Mouse (Mus musculus) monocyte, adult 5-6 weeks (primary cell): ENCODE results near the gene Iqch. TPM values are rescaled to one million over a fixed set of nuclear protein-coding genes. Genes with fewer than 3 reads are reported as not detected.
A peak's percentile ranks its signal among the peaks of the same experiment; 100 is the strongest.

Experiments used
- ATAC-seq: fragments of 153-309, 156-312 bp; replicated peaks from 2 replicates; pipeline ENCODE4 v1.8.0; 2017; ENCODE audit warnings: mild to moderate bottlenecking; ENCODE audit not compliant: low TSS enrichment, insufficient number of reproducible peaks, severe bottlenecking, poor library complexity, low FRiP score
- total RNA-seq: library from RNA; stranded (forward); fragments of 200-1000, 200-491, 200-594 nt; gene quantifications from 3 replicates; pipeline ENCODE4 v1.2.3, GENCODE M21; 2017

Iqch gene
- total RNA-seq, 1 experiment from 2014 or later: not detected

GRCm38 (mm10) chr9:63523937-63524253 lies 78.4 kb downstream of the Iqch start:
- ATAC-seq: no peak

DNA sequence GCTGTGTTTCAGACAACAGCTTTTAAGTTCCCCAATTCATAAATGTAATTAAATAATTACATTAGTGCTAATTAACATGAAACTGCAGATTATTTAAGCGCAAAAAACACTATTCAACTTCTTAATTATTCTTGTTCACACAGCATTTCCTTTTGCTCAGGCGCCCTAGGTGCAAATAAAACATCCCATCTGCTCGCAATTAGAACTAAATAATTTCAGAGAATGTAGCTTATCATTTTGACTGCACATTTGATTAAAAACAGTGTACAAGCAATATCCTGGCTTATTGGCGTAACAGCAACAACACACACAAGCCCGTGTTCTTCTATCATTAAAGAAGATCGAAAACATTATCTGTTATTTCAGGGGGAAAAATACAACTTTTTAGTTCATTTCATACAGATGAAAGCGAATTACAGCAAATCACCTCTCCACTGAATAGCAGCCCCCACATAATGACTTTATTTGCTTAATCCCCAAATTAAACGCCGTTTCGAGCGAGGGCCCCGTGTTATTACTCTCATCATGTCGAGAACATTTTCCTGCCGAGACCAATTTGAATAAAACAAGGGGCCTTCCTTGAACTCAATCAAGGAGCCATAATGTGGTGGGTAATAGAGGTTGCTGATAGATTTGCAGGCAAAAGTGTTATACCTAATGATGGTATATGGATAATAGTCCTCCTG lies 78.9 kb downstream of the Iqch start:
- ATAC-seq: no peak

GRCm38 (mm10) chr9:63512851-63513250 lies 89.4 kb downstream of the Iqch start:
- no peak for ATAC-seq

- ATAC-seq: no peak
Observed at GRCm38 (mm10) chr9:63511034-63511433, 91.3 kb downstream of the Iqch start.

- ATAC-seq: no peak
Observed at GRCm38 (mm10) chr9:63507110-63507509, 95.2 kb downstream of the Iqch start.

DNA sequence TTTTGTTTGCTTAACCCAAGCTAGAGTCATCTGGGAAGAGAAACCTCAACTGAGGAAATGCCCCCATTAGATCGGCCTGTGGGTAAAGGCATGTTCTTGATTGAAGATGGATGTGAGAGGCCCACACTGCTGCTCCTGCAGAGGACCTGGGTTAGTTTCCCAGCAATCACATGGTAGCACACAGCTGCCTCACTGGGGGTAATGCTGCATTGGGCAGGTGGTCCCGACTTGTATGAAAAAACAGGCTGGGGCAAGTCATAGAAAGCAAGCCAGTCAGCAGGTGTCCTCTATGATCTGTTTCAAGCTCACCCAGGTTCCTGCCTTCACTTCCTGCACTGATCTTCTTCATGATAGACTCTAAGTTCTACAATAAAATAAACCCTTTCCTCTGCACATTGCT lies 98.4 kb downstream of the Iqch start:
- no peak for ATAC-seq

- no peak for ATAC-seq
Observed at GRCm38 (mm10) chr9:63501516-63501915, 100.8 kb downstream of the Iqch start.

DNA sequence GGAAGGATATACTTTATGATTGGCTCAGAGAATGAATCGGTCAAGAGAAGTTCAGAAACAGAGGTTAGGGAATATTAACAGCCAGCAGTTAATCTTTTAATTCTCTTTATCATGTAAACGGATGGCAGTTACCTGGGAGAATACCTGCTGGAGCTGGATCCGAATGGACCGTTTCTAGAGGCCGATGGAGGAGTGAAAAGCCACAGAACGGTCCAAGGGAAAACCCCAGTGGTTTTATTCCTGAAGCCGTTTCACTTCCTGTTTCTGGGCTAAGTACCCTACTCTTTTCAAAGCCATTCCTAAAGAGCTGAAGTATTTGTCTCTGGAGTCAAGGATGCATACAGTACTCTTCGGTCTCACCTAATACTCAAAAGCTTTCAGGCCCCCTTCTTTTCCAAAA lies 102.4 kb downstream of the Iqch start:
- no peak for ATAC-seq

- ATAC-seq: no peak
Observed at GRCm38 (mm10) chr9:63495786-63496185, 106.5 kb downstream of the Iqch start.

- no peak for ATAC-seq
Observed at GRCm38 (mm10) chr9:63493746-63494145, 108.5 kb downstream of the Iqch start.

- ATAC-seq: no peak
Observed at GRCm38 (mm10) chr9:63492291-63492690, 110.0 kb downstream of the Iqch start.

DNA sequence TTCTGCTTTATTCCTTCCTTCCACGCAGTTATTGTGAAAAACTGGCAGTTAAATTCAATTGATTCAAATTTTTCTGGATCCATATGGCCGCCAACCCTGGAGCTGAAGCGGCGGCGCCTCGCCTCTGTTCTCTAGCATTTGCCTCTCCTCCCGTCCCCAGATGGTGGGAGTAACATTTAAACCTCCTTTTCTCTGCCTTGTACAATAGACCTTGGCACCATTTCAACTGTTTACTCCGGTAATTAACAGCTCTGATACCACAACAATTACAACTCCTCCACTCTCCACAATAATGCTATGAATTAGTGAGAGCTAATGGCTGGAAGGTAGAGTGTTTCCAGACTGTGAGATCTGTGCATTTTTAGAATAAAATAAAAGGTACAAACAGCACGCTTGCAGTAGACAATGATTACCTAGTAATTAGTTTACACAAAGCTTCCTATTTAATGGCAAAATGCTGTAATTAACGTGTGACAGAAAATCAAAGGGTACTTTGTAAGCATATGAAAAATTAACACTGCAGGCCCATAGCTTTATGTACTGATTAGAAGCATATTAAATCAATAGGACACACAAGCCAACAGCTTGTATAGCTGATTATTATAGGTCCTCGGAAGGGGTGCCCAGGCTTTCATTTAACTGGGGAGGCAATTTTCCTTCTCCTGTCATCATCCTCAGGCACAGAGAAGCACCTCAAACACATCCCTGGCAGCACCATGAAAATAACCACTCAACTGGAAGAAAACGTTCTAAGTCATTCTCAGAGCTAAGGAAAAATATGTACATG lies 111.6 kb downstream of the Iqch start:
- ATAC-seq: no peak

DNA sequence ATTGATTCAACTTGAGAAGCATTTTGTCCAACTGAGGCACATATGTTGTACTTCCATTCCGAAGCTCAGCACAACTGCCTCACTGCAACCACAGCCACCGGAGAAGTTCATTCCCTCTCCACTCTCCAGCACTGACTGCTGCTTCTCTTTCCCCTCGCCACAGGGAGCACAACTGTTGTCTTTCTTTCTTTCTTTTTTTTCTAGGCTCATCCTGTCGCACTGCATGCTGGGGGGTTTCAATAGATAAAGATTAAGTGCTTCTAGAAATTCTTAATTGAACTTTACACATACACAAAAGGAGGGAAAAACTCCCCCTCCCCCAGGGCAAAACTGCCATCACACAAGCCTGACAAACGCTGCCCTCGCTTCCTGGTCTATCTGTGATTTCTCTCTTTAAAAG lies 113.1 kb downstream of the Iqch start:
- ATAC-seq: no peak

GRCm38 (mm10) chr9:63465561-63465960 lies 136.7 kb downstream of the Iqch start:
- ATAC-seq: no peak

GRCm38 (mm10) chr9:63462296-63462695 lies 140.0 kb downstream of the Iqch start:
- ATAC-seq: peak; percentile 61; the same call in 1 of the 2 replicates

GRCm38 (mm10) chr9:63456401-63456800 lies 145.9 kb downstream of the Iqch start:
- ATAC-seq: no peak

- ATAC-seq: no peak
Observed at GRCm38 (mm10) chr9:63454341-63454740, 148.0 kb downstream of the Iqch start.

GRCm38 (mm10) chr9:63450531-63451030 lies 151.7 kb downstream of the Iqch start:
- ATAC-seq: no peak

GRCm38 (mm10) chr9:63443695-63444094 lies 158.6 kb downstream of the Iqch start:
- ATAC-seq: no peak

- no peak for ATAC-seq
Observed at GRCm38 (mm10) chr9:63430652-63431051, 171.6 kb downstream of the Iqch start.
